Mouse (Mus musculus) Patski (cell line): Measurements from ENCODE around the gene Cdc37. TPM values are rescaled to one million over a fixed set of nuclear protein-coding genes. Genes with fewer than 3 reads are reported as not detected.
"Not testable (repeated sequence)": the region's sequence is repeated elsewhere in the genome, so short reads cannot be mapped to it uniquely, and the experiment has no call there.

Experiments
- ATAC-seq: fragments of 100-300 bp; one replicate; pipeline ENCODE4 v1.8.0; 2021
- CTCF ChIA-PET: fragments of 350-600 bp; sonication (Branson Sonifier 250); formaldehyde crosslinking; loops from one replicate; lab custom pipeline; 2022; ENCODE audit warnings: inconsistent platforms; lab: Charles Lee
- POLR2A ChIA-PET: fragments of 350-600 bp; sonication (Branson Sonifier 250); formaldehyde crosslinking; loops from one replicate; lab custom pipeline; 2022; ENCODE audit warnings: antibody characterized with exemption, inconsistent platforms; lab: Charles Lee
- DNase-seq: peaks from one replicate; pipeline ENCODE4 v3.0.0-alpha.2; 2011; ENCODE audit warnings: low read depth, low spot score
- H3K27me3 ChIP-seq: fragments of 371-371 bp; one replicate; pipeline ENCODE4 v1.5.1; 2021
- CTCF ChIP-seq: fragments of 100-300 bp; IDR thresholded peaks from one replicate; pipeline ENCODE4 v1.5.1; 2021
- in situ Hi-C: fragments of 300-500 bp; cut with MboI; formaldehyde crosslinking; loops from 3 replicates; pipeline ENCODE4 v1.11.1; 2018; ENCODE audit warnings: low pct_unique_long_range_greater_than_20kb, mixed read lengths
- polyA plus RNA-seq: library from polyadenylated mRNA; unstranded; gene quantifications from one replicate; pipeline ENCODE4 v1.2.3, GENCODE M21; 2021

Cdc37 gene
- 312 TPM for polyA plus RNA-seq

DNA sequence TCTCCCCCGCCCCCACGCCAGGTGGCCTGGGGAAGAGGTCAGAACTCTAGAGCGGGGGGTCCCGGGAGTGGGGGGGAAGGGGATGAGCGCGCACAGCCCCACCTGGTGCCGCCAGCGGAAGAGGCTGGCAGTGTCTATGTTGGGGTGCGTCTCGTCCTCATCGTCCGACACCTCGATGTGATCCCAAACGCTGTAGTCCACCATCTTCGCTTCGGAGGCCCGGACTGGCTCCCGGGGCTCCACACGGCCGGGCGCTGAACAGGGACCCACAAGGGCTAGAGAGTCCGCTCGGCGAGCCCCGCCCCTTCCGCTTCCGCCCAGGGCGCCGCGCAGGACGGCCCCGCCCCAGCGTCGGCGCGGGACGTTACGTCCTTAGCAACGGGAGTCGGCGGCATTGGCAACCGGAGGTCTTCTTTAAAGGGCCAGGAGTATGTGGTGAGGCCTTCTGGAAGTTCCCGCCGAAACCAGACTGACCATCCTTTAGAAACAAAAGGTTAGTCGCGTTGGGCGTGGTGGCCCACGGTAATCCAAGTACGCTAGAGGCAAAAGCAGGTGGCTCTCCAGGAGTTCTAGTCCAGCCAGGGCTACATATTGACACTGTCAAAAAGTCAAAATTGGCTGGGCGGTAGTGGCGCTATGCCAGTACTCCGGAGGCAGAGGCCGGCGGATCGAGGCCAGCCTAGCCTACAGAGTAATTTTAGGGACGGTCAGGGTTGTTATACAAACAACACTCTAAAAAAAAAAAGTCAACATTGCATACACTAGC lies at the start of gene Cdc37:
Gene Cdc37, minus strand, starts transcription at position 329 of the 766 bp plus-strand sequence.
- DNase-seq (no peak), ATAC-seq (peak; percentile 85)
- in situ Hi-C loops = no loop called here
- ChIA-PET CTCF (interaction anchor here (0.9 to 4.8 kb wide), 3 partner anchors 12 to 199 kb away, joined by 3 to 22 read pairs (median 5); no protein-coding TSS in a partner anchor), POLR2A (no interaction called here)
- TF ChIP-seq CTCF = no peak
- H3K27me3 ChIP-seq = no peaks in the 10 kb centered on the region

DNA sequence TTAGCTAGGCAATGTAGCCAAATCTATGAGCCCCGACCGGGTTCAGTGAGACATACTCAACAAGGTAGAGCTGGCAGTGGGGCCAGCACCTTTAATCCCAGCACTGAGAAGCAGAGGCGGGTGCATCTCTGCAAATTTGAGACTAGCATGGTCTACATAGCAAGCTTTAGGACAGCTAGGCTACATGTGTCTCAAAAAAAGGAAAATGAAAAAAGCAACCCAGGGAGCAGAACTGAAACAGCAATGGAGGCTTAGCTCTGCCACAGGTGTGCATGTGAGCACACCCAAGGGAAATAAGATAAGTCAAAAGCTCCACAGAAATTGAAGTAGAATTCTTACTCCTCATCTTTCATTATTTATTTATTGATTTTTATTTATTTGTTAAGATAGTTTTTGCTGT lies 49.2 kb upstream of the Cdc37 start:
- no peak for TF ChIP-seq CTCF
- in situ Hi-C loops = no loop called here
- ATAC-seq (no peak), DNase-seq (no peak)
- ChIA-PET CTCF (no interaction called here), POLR2A (interaction anchor here (0.6 kb wide), 1 partner anchor 134 kb away, joined by 4 read pairs; no protein-coding TSS in a partner anchor)
- no peaks in the 10 kb centered on the region for H3K27me3 ChIP-seq

DNA sequence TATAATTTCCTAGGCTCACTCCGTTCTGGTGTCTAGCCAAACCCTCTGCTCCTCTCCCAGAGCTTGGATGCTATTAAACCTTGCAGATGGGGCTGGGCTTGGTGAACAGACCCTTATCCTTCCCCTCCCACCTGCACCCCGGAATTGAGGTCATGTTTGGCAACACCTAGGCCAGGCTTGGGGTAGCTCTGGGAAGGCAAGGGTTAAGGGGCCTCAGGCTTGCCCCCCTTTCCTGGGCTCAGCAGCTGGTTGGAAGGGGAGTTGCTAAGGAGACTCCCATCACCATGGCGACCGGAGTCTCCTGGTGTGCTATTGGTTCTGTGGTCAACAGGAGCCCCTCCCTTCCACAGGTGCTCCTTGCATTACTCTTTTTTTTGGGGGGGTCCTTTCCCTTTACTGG lies 48.2 kb upstream of the Cdc37 start:
- no peaks in the 10 kb centered on the region for H3K27me3 ChIP-seq
- DNase-seq (no peak), ATAC-seq (no peak)
- CTCF ChIA-PET = interaction anchor here (1.2 kb wide), 1 partner anchor 29 kb away, joined by 4 read pairs; no protein-coding TSS in a partner anchor
- no peak for TF ChIP-seq CTCF
- POLR2A ChIA-PET = no interaction called here
- in situ Hi-C loops = no loop called here

DNA sequence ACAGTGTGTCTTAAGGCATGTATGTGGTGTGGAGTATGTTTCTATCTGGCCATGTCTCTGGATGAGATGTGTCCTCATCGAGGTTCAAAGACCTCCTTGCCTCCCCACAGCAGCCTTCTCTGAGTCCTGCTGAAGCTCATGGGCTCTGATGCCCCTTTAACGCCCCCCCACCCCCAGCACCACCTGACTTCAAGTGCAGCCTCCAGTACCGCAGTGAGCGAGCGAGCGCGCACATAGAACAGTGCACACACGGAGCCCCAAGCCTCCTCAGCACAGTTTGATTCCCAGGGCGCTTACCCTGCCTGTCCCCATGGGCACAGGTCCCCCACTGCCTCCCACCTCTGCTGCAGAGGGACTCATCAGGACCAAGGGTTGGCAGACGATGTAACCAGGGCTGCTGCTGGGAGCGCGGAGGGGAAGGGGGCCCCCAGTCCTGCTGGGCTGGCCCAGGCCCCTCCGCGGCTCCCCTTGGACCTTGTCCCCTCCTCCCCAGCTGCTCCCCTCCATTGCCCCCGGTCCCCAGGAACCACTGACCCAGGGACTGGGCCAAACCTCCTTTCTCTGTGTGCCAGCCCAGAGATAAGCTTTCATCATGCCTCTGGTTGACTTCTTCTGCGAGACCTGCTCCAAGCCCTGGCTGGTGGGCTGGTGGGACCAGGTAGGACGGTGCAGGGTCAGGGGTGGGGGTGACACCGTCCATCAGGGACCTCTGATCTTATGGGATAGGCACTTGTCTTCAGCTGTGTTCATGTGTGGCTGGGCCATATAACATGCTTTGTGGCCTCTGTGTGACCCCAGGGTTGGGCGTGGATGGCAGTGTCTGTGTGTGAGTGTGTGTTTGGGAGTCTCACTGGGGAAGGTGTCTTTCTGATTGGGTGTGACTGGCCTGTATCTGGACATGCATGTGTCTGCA lies 47.0 kb upstream of the Cdc37 start:
- no peaks in the 10 kb centered on the region for H3K27me3 ChIP-seq
- DNase-seq = no peak
- no peak for ATAC-seq
- TF ChIP-seq CTCF = no peak
- POLR2A ChIA-PET = no interaction called here
- CTCF ChIA-PET = interaction anchor here (1.2 kb wide), 1 partner anchor 28 kb away, joined by 4 read pairs; no protein-coding TSS in a partner anchor
- in situ Hi-C loops = no loop called here

DNA sequence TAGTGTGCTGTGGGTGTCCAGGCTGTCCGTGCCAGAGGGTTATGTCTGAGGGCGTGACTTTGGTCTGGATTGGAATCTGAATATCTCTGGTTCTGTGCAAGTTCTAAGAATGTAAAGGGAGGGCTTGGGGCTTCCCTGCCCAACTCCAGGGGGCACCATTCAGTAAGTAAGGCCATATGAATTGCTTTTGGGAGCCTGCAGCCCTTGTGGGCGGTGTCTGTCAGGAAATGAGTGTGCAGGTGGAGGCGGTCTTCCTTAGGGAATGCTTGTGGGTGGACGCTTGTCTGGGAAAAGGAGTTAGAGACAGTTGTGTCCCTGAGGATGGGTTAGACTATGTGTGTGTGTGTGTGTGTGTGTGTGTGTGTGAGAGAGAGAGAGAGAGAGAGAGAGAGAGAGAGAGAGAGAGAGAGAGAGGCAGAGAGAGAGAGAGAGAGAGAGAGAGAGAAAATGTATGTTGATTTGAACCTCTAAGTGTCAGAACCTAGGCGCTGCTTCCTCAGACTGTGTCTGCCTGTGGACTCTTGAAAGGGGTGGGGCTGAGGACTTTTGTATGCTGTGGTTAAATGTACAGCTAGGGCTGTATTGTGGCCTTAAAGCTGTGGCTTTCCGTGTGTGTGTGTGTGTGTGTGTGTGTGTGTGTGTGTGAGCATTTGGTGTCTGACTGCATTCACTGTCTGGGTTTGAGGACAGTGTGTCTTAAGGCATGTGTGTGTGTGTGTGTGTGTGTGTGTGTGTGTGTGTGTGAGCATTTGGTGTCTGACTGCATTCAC lies 46.1 kb upstream of the Cdc37 start:
- CTCF ChIA-PET = interaction anchor here (1.0 kb wide), 1 partner anchor 25 kb away, joined by 3 read pairs; no protein-coding TSS in a partner anchor
- in situ Hi-C loops, H3K27me3 ChIP-seq, DNase-seq, POLR2A ChIA-PET, ATAC-seq: not testable (repeated sequence)

DNA sequence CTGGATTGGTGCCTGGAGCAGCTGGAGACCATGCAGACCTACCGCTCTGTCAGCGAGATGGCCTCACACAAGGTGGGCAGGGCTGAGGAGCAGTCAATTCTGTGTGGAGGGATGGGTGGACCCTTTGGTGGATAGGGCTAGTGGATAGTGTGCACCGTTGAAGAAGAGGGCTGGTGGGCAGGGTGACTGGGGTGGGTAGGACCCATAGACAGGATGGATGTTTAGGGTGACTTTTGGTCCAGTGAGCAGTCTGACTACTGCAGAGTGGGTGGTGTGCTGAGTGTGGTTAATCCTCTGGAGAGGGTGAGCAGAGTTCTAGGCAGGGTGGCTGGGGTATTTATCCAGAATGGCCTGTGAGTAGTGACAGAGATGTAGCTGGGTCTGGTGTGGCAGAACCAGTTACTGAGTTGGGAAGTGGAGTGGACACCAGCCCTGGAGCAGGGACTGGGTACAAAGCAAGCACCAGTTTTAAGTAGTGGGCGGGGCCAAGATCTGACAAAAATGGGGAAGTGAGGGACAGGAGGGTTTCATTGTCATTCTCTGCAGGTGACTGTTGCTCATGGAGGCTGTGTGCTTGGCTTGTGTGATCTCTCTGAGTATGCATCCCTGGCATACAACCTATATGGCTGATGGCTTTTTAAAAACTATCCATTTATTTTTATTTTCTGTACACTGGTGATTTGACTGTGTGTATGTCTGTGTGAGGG lies 45.2 kb upstream of the Cdc37 start:
- DNase-seq (no peak), ATAC-seq (no peak)
- no peak for TF ChIP-seq CTCF
- CTCF ChIA-PET = interaction anchor here (1.0 kb wide), 1 partner anchor 26 kb away, joined by 3 read pairs; no protein-coding TSS in a partner anchor
- in situ Hi-C loops = no loop called here
- POLR2A ChIA-PET = no interaction called here
- H3K27me3 ChIP-seq = no peaks in the 10 kb centered on the region

DNA sequence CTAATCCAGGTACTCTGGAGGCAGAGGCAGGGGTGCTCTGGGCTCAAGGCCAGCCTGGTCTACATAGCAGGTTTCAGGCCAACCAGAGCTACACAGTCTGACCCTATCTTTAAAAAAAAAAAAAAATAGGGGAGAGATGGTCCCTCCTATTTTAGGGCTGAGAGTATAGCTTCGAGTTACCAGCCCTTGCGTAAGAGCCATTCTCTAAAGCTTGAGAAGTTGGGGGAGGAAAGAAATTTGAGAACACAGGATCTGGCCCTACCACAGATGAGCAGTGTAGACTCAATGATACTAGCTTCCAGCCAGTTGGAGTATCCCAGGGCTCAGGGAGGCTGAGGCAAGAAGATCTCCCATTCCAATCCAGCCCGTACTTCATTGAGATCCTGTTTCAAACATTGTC lies 44.0 kb upstream of the Cdc37 start:
- no peak for TF ChIP-seq CTCF
- no peaks in the 10 kb centered on the region for H3K27me3 ChIP-seq
- CTCF ChIA-PET = no interaction called here
- in situ Hi-C loops = no loop called here
- DNase-seq (no peak), ATAC-seq (no peak)
- POLR2A ChIA-PET = no interaction called here

DNA sequence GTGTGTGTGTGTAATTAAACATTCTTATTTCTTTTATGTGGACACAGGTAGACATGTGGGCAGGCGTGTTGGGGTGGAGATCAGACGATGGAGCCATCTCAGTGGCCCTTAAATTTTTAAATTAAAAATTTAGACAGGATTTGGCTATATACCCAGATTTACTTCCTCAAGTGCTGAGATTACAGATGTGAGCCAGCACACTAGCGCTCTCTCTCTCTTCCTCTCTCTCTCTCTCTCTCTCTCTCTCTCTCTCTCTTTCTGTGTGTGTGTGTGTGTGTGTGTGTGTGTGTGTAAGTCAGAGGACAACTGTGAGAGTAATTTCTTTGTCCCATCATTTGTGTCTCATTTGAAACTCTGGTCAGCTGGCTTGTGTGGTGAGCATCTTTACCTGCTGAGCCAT lies 40.9 kb upstream of the Cdc37 start:
- in situ Hi-C loops = no loop called here
- ATAC-seq = no peak
- POLR2A ChIA-PET = no interaction called here
- H3K27me3 ChIP-seq = no peaks in the 10 kb centered on the region
- no peak for TF ChIP-seq CTCF
- CTCF ChIA-PET = interaction anchor here (1.2 to 1.3 kb wide), 2 partner anchors 21 to 37 kb away, joined by 3 to 4 read pairs; no protein-coding TSS in a partner anchor
- no peak for DNase-seq

DNA sequence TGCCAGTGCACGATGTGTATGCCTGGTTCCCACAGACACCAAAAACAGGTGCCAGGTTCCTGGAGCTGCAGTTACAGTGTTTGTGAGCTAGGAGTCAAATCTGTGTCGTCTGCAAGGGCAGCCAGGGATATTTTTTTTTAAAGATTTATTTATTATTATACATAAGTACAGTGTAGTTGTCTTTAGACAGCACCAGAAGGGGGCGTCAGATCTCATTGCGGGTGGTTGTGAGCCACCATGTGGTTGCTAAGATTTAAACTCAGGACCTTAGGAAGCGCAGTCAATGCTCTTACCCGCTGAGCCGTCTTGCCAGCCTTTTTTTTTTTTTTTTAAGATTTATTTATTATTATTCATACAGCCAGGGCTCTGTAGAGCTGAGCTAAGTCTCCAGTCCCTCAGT lies 40.1 kb upstream of the Cdc37 start:
- H3K27me3 ChIP-seq = no peaks in the 10 kb centered on the region
- CTCF ChIA-PET = interaction anchor here (1.2 to 1.4 kb wide), 3 partner anchors 20 to 38 kb away, joined by 3 to 4 read pairs (median 4); no protein-coding TSS in a partner anchor
- ATAC-seq (no peak), DNase-seq (no peak)
- POLR2A ChIA-PET = no interaction called here
- no peak for TF ChIP-seq CTCF
- in situ Hi-C loops = no loop called here
